Mouse (Mus musculus): Measurements from ENCODE around the gene Tbc1d25. TPM values are rescaled to one million over a fixed set of nuclear protein-coding genes. Genes with fewer than 3 reads are reported as not detected.

Tbc1d25 gene
- 10.5 and 13.2 TPM in 2 replicates for polyA plus RNA-seq (2014; fragmentation: Nextera tagmentation; extraction: Ambion mirVana)

DNA sequence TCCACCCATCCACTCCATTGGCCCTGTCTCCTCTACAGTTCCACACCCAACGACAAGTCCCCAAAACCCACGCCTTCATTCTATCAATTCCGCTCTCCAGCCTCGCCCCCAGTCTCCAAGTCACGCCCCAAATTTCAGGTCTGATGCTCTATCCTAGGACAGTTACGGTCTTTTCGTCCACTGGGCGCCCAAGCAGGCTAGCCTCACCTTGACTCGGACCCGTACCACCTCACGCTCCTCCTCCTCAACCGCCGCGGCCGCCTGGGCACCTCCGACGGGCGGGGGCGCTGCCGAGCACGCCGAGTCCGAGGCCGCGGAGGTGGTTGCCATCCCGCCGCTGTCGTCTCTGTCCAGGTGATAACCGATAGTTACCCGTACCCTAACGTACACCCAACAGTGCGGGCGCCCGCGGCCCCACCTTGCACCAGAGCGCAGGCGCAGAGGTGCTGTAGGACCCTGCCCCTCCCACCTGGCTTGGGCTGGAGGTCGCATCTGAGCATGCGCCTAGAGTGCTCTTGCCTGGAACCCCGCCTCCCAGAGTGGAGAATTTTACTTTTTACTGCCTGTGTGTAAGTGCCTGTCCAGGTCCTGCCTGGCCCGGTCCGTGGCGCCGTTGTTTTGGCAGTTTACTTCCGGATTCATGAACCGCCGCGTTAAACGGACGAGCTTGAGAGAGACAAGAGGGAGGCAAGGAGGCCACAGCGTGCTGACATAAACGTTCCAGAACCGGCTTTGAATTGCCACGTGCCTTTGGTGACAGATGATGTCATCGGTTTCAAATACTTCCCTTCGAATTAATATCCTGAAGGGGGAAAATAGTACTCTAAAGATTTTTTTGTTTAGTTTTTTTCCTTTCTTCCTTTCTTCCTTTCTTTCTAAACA, at the start of gene Tbc1d25:
Gene Tbc1d25, minus strand, starts transcription at position 678 of the 882 bp plus-strand sequence.
- Histone ChIP-seq H3K27ac (ENCODE audit: low read depth, low read length) (no peak within 1 kb of the TSS), H3K4me3 (ENCODE audit: low read depth, low read length) (peak within 1 kb of the TSS; percentile 54), H3K4me1 (replicated peaks; ENCODE audit: control insufficient read depth, insufficient read depth, low read length) (no peaks in the 10 kb centered on the region), H3K9me3 (ENCODE audit: control insufficient read depth, low read length) (no peaks in the 10 kb centered on the region), H3K9ac (ENCODE audit: low read depth, low read length) (peak within 1 kb of the TSS; percentile 54), H3K36me3 (ENCODE audit: control insufficient read depth, insufficient read depth, low read length) (no peaks in the 10 kb centered on the region), H3K27me3 (ENCODE audit: control insufficient read depth, insufficient read depth, low read length) (no peaks in the 10 kb centered on the region), H3K4me2 (replicated peaks; ENCODE audit: low read depth, low read length) (peak within 1 kb of the TSS; percentile 37)
- ATAC-seq (ENCODE audit: low FRiP score), result peak; percentile 90
- DNase-seq (ENCODE audit: low spot score), result peak; percentile 82
- WGBS, result 17% methylated on average over 54 of the region's 56 CpGs

DNA sequence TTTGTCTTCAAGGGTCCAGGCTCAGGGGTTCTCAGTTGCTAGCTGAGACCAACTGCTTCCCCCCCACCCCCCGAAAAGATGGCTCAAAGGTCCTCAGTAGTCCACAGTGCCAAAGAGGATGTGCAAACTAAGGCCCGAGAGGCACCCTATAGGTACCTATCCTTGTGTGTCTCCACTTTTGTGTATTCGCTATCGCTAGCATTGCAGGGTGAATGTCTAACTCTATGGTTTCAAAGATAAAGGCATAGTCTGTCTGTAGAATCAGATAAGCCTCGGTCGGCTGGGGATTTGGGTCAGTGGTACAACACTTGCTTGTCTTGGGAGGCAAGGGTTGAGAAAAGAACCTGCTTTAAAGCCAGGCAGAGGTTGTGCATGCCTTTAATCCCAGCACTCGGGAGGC, 47.5 kb upstream of the Tbc1d25 start:
- Histone ChIP-seq H3K27ac (ENCODE audit: low read depth, low read length) (no peak overlapping the region), H3K4me1 (replicated peaks; ENCODE audit: control insufficient read depth, insufficient read depth, low read length) (no peaks in the 10 kb centered on the region), H3K9me3 (ENCODE audit: control insufficient read depth, low read length) (no peaks in the 10 kb centered on the region), H3K9ac (ENCODE audit: low read depth, low read length) (no peak overlapping the region), H3K4me2 (replicated peaks; ENCODE audit: low read depth, low read length) (no peak overlapping the region), H3K36me3 (ENCODE audit: control insufficient read depth, insufficient read depth, low read length) (no peaks in the 10 kb centered on the region), H3K4me3 (ENCODE audit: low read depth, low read length) (no peak overlapping the region), H3K27me3 (ENCODE audit: control insufficient read depth, insufficient read depth, low read length) (no peaks in the 10 kb centered on the region)
- no peak for ATAC-seq (ENCODE audit: low FRiP score)
- DNase-seq (ENCODE audit: low spot score), result no peak
- 88% methylated on average over 7 of the region's 7 CpGs for WGBS

DNA sequence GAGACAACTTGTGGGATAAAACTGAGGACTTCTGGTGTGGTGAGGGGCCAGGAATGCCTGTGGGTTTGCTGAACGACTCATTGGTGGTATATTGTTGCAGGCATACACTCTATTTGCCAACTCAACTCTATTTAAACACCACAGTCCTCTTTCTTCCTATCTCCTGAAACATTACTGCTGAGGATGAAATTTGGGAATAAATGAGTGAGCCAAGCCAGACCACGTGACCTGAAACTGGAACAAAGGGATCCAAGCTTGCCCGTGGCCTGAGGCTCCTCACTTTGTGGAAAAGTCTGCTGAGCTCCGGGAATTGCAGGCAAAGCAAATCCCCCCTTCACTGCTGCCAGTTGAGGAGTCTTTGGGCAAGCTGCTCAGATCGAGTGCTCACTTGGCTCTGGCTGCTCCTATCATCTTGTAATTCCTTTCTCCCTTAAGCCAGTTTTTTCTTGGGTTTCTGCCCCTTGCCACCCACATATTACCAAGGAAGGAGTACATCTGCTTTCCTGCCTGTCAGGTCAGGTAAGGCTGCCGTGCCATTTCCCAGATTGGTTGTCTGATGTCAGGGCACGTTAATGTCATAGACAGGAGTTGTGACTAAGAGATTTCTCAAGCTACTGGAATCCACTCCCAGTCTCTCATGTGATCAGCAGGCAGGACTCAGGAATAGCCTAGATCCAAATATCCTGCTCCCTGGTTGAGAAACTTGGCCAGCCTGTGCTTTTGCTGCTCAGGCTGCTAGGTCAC, 46.9 kb upstream of the Tbc1d25 start:
- no peak overlapping the region for H3K27ac ChIP-seq (ENCODE audit: low read depth, low read length)
- H3K9me3 ChIP-seq (ENCODE audit: control insufficient read depth, low read length), result no peaks in the 10 kb centered on the region
- H3K27me3 ChIP-seq (ENCODE audit: control insufficient read depth, insufficient read depth, low read length), result no peaks in the 10 kb centered on the region
- DNase-seq (ENCODE audit: low spot score), result no peak
- H3K4me3 ChIP-seq (ENCODE audit: low read depth, low read length), result no peak overlapping the region
- H3K4me2 ChIP-seq (replicated peaks; ENCODE audit: low read depth, low read length), result no peak overlapping the region
- WGBS, result 67% methylated on average over 7 of the region's 7 CpGs
- ATAC-seq (ENCODE audit: low FRiP score), result no peak
- no peaks in the 10 kb centered on the region for H3K4me1 ChIP-seq (replicated peaks; ENCODE audit: control insufficient read depth, insufficient read depth, low read length)
- H3K36me3 ChIP-seq (ENCODE audit: control insufficient read depth, insufficient read depth, low read length), result no peaks in the 10 kb centered on the region
- no peak overlapping the region for H3K9ac ChIP-seq (ENCODE audit: low read depth, low read length)

DNA sequence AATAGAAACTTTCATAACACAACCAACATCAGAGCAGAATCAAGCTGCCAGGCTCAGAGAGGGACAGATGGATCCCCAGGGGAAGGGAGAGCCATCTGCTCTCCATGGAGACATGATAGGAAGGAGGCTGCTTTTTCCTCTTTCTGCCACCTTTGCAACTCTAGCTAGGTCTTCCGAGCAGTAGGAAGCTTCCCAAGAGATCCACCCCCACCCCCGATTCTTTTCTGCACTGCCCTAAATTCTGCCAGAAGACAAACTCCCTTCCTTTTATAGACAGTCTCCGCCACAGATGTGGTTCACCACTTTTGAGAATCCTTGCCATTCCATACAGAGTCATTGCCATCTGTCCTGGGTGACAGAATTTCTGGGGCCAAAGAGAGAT, 46.3 kb upstream of the Tbc1d25 start:
- Histone ChIP-seq H3K4me1 (replicated peaks; ENCODE audit: control insufficient read depth, insufficient read depth, low read length) (no peaks in the 10 kb centered on the region), H3K9ac (ENCODE audit: low read depth, low read length) (no peak overlapping the region), H3K36me3 (ENCODE audit: control insufficient read depth, insufficient read depth, low read length) (no peaks in the 10 kb centered on the region), H3K9me3 (ENCODE audit: control insufficient read depth, low read length) (no peaks in the 10 kb centered on the region), H3K4me2 (replicated peaks; ENCODE audit: low read depth, low read length) (no peak overlapping the region), H3K4me3 (ENCODE audit: low read depth, low read length) (no peak overlapping the region), H3K27ac (ENCODE audit: low read depth, low read length) (no peak overlapping the region), H3K27me3 (ENCODE audit: control insufficient read depth, insufficient read depth, low read length) (no peaks in the 10 kb centered on the region)
- no peak for DNase-seq (ENCODE audit: low spot score)
- 83% methylated on average over 3 of the region's 3 CpGs for WGBS
- ATAC-seq (ENCODE audit: low FRiP score), result no peak

DNA sequence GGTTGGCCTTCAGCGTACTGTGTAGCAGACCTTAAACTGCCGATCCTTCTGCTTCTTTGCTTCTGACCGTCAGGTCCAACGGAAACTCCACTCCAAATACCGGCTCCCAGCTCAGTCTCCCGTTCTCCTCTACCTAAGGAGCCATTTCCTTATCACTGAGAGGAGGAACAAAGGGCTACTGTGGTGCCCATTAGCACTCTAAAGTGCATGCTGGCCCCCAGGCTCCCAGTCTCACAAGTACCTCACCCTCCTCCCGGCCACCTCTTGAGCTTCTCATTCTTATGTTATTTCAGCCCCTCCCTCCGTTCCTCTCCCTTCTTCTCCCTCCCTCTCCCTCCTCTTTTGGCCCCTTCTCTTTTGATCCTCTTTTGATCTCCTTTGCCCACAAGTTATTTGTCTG, 43.7 kb upstream of the Tbc1d25 start:
- DNase-seq (ENCODE audit: low spot score) (no peak), ATAC-seq (ENCODE audit: low FRiP score) (no peak)
- Histone ChIP-seq H3K9me3 (ENCODE audit: control insufficient read depth, low read length) (no peaks in the 10 kb centered on the region), H3K36me3 (ENCODE audit: control insufficient read depth, insufficient read depth, low read length) (no peaks in the 10 kb centered on the region), H3K27me3 (ENCODE audit: control insufficient read depth, insufficient read depth, low read length) (no peaks in the 10 kb centered on the region), H3K9ac (ENCODE audit: low read depth, low read length) (no peak overlapping the region), H3K4me3 (ENCODE audit: low read depth, low read length) (no peak overlapping the region), H3K27ac (ENCODE audit: low read depth, low read length) (no peak overlapping the region), H3K4me1 (replicated peaks; ENCODE audit: control insufficient read depth, insufficient read depth, low read length) (no peaks in the 10 kb centered on the region), H3K4me2 (replicated peaks; ENCODE audit: low read depth, low read length) (no peak overlapping the region)
- 21% methylated on average over 8 of the region's 8 CpGs for whole genome bisulfite sequencing

DNA sequence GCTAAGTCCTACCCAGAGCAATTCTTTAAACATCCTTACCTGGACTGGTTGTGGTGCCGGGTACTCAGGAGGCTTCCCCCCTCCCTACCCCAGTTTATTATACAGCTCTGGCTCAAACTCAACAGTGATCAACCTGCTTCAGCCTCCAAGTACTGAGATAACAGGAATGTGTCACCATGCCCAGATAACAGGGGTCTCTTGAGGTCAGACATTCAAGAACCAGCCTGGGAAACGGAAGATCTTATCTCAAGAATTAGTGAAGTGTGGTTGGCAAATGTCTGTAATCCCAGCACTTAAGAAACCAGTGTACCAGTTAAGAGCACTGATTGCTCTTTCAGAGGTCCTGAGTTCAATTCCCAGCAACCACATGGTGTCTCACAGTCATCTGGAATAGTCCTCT, 42.1 kb upstream of the Tbc1d25 start:
- no peak for DNase-seq (ENCODE audit: low spot score)
- no peak overlapping the region for H3K4me2 ChIP-seq (replicated peaks; ENCODE audit: low read depth, low read length)
- no peaks in the 10 kb centered on the region for H3K36me3 ChIP-seq (ENCODE audit: control insufficient read depth, insufficient read depth, low read length)
- no peak for ATAC-seq (ENCODE audit: low FRiP score)
- H3K9me3 ChIP-seq (ENCODE audit: control insufficient read depth, low read length), result no peaks in the 10 kb centered on the region
- no peaks in the 10 kb centered on the region for H3K27me3 ChIP-seq (ENCODE audit: control insufficient read depth, insufficient read depth, low read length)
- H3K4me1 ChIP-seq (replicated peaks; ENCODE audit: control insufficient read depth, insufficient read depth, low read length), result no peaks in the 10 kb centered on the region
- H3K4me3 ChIP-seq (ENCODE audit: low read depth, low read length), result no peak overlapping the region
- no peak overlapping the region for H3K27ac ChIP-seq (ENCODE audit: low read depth, low read length)
- 75% methylated on average over 2 of the region's 2 CpGs for WGBS
- H3K9ac ChIP-seq (ENCODE audit: low read depth, low read length), result no peak overlapping the region

DNA sequence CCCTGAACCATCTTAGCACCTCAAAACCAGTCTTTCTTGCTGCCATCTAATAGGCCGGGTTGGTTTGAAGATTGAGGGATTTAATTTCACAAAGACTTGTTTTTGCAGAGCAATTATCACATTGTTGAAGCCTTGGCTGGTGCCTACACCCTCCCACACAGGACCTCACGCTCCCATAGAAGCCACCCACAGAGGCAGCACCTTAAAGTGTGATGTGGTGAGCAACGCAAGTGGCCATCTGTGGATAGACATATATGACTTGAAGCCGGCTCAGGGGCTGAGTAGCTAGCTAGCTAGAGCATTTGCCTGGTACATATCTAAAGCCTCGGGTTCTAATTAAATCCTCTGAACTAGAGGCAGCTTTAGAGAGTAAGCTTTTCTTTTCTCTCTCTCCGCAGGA, 41.4 kb upstream of the Tbc1d25 start:
- H3K9me3 ChIP-seq (ENCODE audit: control insufficient read depth, low read length), result no peaks in the 10 kb centered on the region
- no peaks in the 10 kb centered on the region for H3K4me1 ChIP-seq (replicated peaks; ENCODE audit: control insufficient read depth, insufficient read depth, low read length)
- H3K4me2 ChIP-seq (replicated peaks; ENCODE audit: low read depth, low read length), result no peak overlapping the region
- H3K27me3 ChIP-seq (ENCODE audit: control insufficient read depth, insufficient read depth, low read length), result no peaks in the 10 kb centered on the region
- H3K27ac ChIP-seq (ENCODE audit: low read depth, low read length), result no peak overlapping the region
- ATAC-seq (ENCODE audit: low FRiP score) (no peak), DNase-seq (ENCODE audit: low spot score) (no peak)
- H3K36me3 ChIP-seq (ENCODE audit: control insufficient read depth, insufficient read depth, low read length), result no peaks in the 10 kb centered on the region
- H3K4me3 ChIP-seq (ENCODE audit: low read depth, low read length), result no peak overlapping the region
- H3K9ac ChIP-seq (ENCODE audit: low read depth, low read length), result no peak overlapping the region
- WGBS, result 41% methylated on average over 6 of the region's 6 CpGs

DNA sequence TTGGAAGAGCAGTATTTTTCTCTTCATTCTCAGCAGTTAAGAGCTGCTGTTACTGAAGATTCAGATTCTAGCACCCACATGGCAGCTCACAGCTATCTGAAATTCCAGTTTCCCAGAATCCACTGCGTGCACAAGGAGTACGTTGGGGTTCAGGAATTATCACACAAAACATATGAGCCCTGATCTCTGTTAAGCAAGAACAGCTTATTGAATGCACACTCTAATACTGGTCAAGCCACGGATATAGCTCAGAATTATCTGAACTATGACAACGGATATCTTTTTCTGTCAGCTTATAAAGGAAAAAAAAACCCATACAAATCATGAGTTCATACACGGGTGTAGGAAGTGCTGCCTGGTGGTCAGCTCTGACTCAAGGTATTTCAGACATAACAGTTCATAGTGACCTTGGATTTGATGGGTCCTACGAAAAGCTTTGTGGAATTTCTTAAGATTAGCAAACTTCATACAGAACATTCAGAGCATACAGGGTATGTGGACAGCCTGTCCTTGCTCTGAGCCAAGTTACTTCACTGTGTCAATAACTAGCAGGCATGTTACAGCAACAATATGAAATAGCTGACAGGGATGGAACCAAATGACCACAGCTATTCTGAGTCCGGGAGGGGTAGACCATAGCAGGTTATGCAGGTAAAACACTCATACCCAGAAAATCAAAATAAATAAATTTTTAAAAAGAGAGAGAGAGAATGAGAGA, 35.7 kb upstream of the Tbc1d25 start:
- Histone ChIP-seq H3K4me1 (replicated peaks; ENCODE audit: control insufficient read depth, insufficient read depth, low read length) (no peaks in the 10 kb centered on the region), H3K4me3 (ENCODE audit: low read depth, low read length) (no peak overlapping the region), H3K9ac (ENCODE audit: low read depth, low read length) (no peak overlapping the region), H3K36me3 (ENCODE audit: control insufficient read depth, insufficient read depth, low read length) (no peaks in the 10 kb centered on the region), H3K9me3 (ENCODE audit: control insufficient read depth, low read length) (no peaks in the 10 kb centered on the region), H3K4me2 (replicated peaks; ENCODE audit: low read depth, low read length) (no peak overlapping the region), H3K27ac (ENCODE audit: low read depth, low read length) (no peak overlapping the region), H3K27me3 (ENCODE audit: control insufficient read depth, insufficient read depth, low read length) (no peaks in the 10 kb centered on the region)
- WGBS, result 84% methylated on average over 7 of the region's 7 CpGs
- DNase-seq (ENCODE audit: low spot score) (no peak), ATAC-seq (ENCODE audit: low FRiP score) (no peak)
